Mouse (Mus musculus) ES-Bruce4 (cell line): Measurements from ENCODE around the gene Btbd16.

ENCODE experiments used
- CTCF ChIP-seq: IDR thresholded peaks from one replicate; pipeline ENCODE4 v1.8.1; 2011; ENCODE audit warnings: low read depth, low read length
- EP300 ChIP-seq: IDR thresholded peaks from 2 replicates; pipeline ENCODE4 v1.6.1; 2011; ENCODE audit warnings: low read depth, low read length; ENCODE audit not compliant: insufficient read depth
- POLR2A ChIP-seq: IDR thresholded peaks from one replicate; pipeline ENCODE4 v1.8.1; 2011; ENCODE audit warnings: low read length; ENCODE audit not compliant: insufficient read depth

DNA sequence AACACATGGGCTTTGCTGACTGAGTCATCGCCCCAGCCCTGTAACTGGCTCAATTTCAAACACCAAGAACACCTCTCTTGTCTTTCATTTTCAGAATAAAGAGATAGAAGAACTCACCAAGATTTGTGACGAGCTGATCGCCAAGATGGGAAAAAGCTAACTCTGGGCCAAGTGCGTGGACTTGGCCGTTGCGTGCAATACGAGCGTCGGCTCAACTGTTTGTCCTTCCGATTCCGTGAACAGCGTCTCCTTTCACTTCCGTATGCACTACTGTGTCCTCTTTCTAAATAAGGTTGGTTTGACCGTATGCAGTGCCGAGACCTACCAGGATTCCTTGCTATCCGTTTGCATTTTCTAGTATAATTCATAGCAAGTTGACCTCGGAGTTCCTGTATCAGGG is 9.7 kb upstream of the Btbd16 start:
- TF ChIP-seq EP300 (no peak), POLR2A (no peak), CTCF (no peak)
